Mouse (Mus musculus): ENCODE data around the gene Gad1. TPM values are rescaled to one million over a fixed set of nuclear protein-coding genes. Genes with fewer than 3 reads are reported as not detected.
"Not testable (repeated sequence)": the region's sequence is repeated elsewhere in the genome, so short reads cannot be mapped to it uniquely, and the experiment has no call there.

Gene Gad1
- 46.4 and 70.4 TPM in 2 replicates for polyA plus RNA-seq (2014; fragmentation: Nextera tagmentation; extraction: Ambion mirVana)

- Histone ChIP-seq H3K4me2 (ENCODE audit: low read length) (no peak within 1 kb of the TSS), H3K4me3 (ENCODE audit: low read depth, low read length) (no peak within 1 kb of the TSS), H3K36me3 (ENCODE audit: control insufficient read depth, insufficient read depth, low read length) (no peaks in the 10 kb centered on the region), H3K9me3 (replicated peaks; ENCODE audit: control insufficient read depth, low read length) (no peaks in the 10 kb centered on the region), H3K27me3 (replicated peaks; ENCODE audit: control insufficient read depth, insufficient read depth, low read length) (no peaks in the 10 kb centered on the region), H3K4me1 (ENCODE audit: control insufficient read depth, insufficient read depth, low read length) (no peaks in the 10 kb centered on the region), H3K27ac (ENCODE audit: low read depth, low read length) (no peak within 1 kb of the TSS), H3K9ac (ENCODE audit: low read length) (no peak within 1 kb of the TSS)
- ATAC-seq (no peak), DNase-seq (ENCODE audit: low spot score) (no peak)
- WGBS: 68% methylated on average over 4 of the region's 4 CpGs
Observed at GRCm38 (mm10) chr2:70552772-70553171, at the start of gene Gad1. Gene Gad1, plus strand, starts transcription at chr2:70553072.

GRCm38 (mm10) chr2:70503436-70503835 lies 49.4 kb upstream of the Gad1 start:
- Histone ChIP-seq H3K36me3 (ENCODE audit: control insufficient read depth, insufficient read depth, low read length) (no peaks in the 10 kb centered on the region), H3K9me3 (replicated peaks; ENCODE audit: control insufficient read depth, low read length) (no peaks in the 10 kb centered on the region), H3K27me3 (replicated peaks; ENCODE audit: control insufficient read depth, insufficient read depth, low read length) (no peaks in the 10 kb centered on the region), H3K4me2 (ENCODE audit: low read length) (no peak overlapping the region), H3K9ac (ENCODE audit: low read length) (no peak overlapping the region), H3K4me1 (ENCODE audit: control insufficient read depth, insufficient read depth, low read length) (peaks cover under 1% of the 10 kb centered on the region), H3K27ac (ENCODE audit: low read depth, low read length) (no peak overlapping the region), H3K4me3 (ENCODE audit: low read depth, low read length) (no peak overlapping the region)
- no peak for ATAC-seq
- no peak for DNase-seq (ENCODE audit: low spot score)
- 85% methylated on average over 10 of the region's 10 CpGs for WGBS

- Histone ChIP-seq H3K4me3 (ENCODE audit: low read depth, low read length) (no peak overlapping the region), H3K9ac (ENCODE audit: low read length) (no peak overlapping the region), H3K4me2 (ENCODE audit: low read length) (no peak overlapping the region), H3K36me3 (ENCODE audit: control insufficient read depth, insufficient read depth, low read length) (no peaks in the 10 kb centered on the region), H3K27me3 (replicated peaks; ENCODE audit: control insufficient read depth, insufficient read depth, low read length) (no peaks in the 10 kb centered on the region), H3K27ac (ENCODE audit: low read depth, low read length) (no peak overlapping the region), H3K4me1 (ENCODE audit: control insufficient read depth, insufficient read depth, low read length) (peaks cover 6% of the 10 kb centered on the region), H3K9me3 (replicated peaks; ENCODE audit: control insufficient read depth, low read length) (no peaks in the 10 kb centered on the region)
- 59% methylated on average over 1 of the region's 1 CpGs for WGBS
- DNase-seq (ENCODE audit: low spot score): no peak
- no peak for ATAC-seq
Observed at GRCm38 (mm10) chr2:70505229-70505628, 47.6 kb upstream of the Gad1 start.

GRCm38 (mm10) chr2:70505896-70506295 lies 47.0 kb upstream of the Gad1 start:
- ATAC-seq: no peak
- no peaks in the 10 kb centered on the region for H3K27me3 ChIP-seq (replicated peaks; ENCODE audit: control insufficient read depth, insufficient read depth, low read length)
- no peak overlapping the region for H3K27ac ChIP-seq (ENCODE audit: low read depth, low read length)
- H3K4me2 ChIP-seq (ENCODE audit: low read length): no peak overlapping the region
- H3K4me3 ChIP-seq (ENCODE audit: low read depth, low read length): no peak overlapping the region
- H3K9me3 ChIP-seq (replicated peaks; ENCODE audit: control insufficient read depth, low read length): no peaks in the 10 kb centered on the region
- no peak overlapping the region for H3K9ac ChIP-seq (ENCODE audit: low read length)
- peaks cover 6% of the 10 kb centered on the region for H3K4me1 ChIP-seq (ENCODE audit: control insufficient read depth, insufficient read depth, low read length)
- no peaks in the 10 kb centered on the region for H3K36me3 ChIP-seq (ENCODE audit: control insufficient read depth, insufficient read depth, low read length)
- 44% methylated on average over 4 of the region's 4 CpGs for WGBS
- DNase-seq (ENCODE audit: low spot score): no peak

- no peak for DNase-seq (ENCODE audit: low spot score)
- no peak overlapping the region for H3K9ac ChIP-seq (ENCODE audit: low read length)
- H3K27me3 ChIP-seq (replicated peaks; ENCODE audit: control insufficient read depth, insufficient read depth, low read length): no peaks in the 10 kb centered on the region
- H3K36me3 ChIP-seq (ENCODE audit: control insufficient read depth, insufficient read depth, low read length): no peaks in the 10 kb centered on the region
- no peak overlapping the region for H3K4me2 ChIP-seq (ENCODE audit: low read length)
- no peaks in the 10 kb centered on the region for H3K9me3 ChIP-seq (replicated peaks; ENCODE audit: control insufficient read depth, low read length)
- WGBS: 58% methylated on average over 2 of the region's 2 CpGs
- no peak overlapping the region for H3K4me3 ChIP-seq (ENCODE audit: low read depth, low read length)
- no peak overlapping the region for H3K27ac ChIP-seq (ENCODE audit: low read depth, low read length)
- ATAC-seq: no peak
- peaks cover 6% of the 10 kb centered on the region for H3K4me1 ChIP-seq (ENCODE audit: control insufficient read depth, insufficient read depth, low read length)
Observed at GRCm38 (mm10) chr2:70506372-70506771, 46.5 kb upstream of the Gad1 start.

GRCm38 (mm10) chr2:70508496-70508895 lies 44.4 kb upstream of the Gad1 start, which contains the start of gene Erich2:
Gene Erich2, plus strand, starts transcription at chr2:70508819.
- no peaks in the 10 kb centered on the region for H3K27me3 ChIP-seq (replicated peaks; ENCODE audit: control insufficient read depth, insufficient read depth, low read length)
- peaks cover 6% of the 10 kb centered on the region for H3K4me1 ChIP-seq (ENCODE audit: control insufficient read depth, insufficient read depth, low read length)
- peak; percentile 51 for DNase-seq (ENCODE audit: low spot score)
- peak within 1 kb of the TSS; percentile 95 for H3K4me2 ChIP-seq (ENCODE audit: low read length)
- no peaks in the 10 kb centered on the region for H3K9me3 ChIP-seq (replicated peaks; ENCODE audit: control insufficient read depth, low read length)
- H3K9ac ChIP-seq (ENCODE audit: low read length): peak within 1 kb of the TSS; percentile 52
- peak within 1 kb of the TSS; percentile 46 for H3K4me3 ChIP-seq (ENCODE audit: low read depth, low read length)
- 11% methylated on average over 10 of the region's 10 CpGs for WGBS
- ATAC-seq: peak; percentile 24; the same call in 1 of the 2 replicates
- no peaks in the 10 kb centered on the region for H3K36me3 ChIP-seq (ENCODE audit: control insufficient read depth, insufficient read depth, low read length)
- H3K27ac ChIP-seq (ENCODE audit: low read depth, low read length): 0 out of 2 replicates have a peak within 1 kb of the TSS, but pooled peaks have one; percentile 9

GRCm38 (mm10) chr2:70509021-70509632 lies 43.7 kb upstream of the Gad1 start:
- peak overlapping the region; percentile 95 for H3K4me2 ChIP-seq (ENCODE audit: low read length)
- H3K4me3 ChIP-seq (ENCODE audit: low read depth, low read length): peak overlapping the region; percentile 46
- 0 out of 2 replicates have a peak overlapping the region, but pooled peaks have one; percentile 9 for H3K27ac ChIP-seq (ENCODE audit: low read depth, low read length)
- no peaks in the 10 kb centered on the region for H3K36me3 ChIP-seq (ENCODE audit: control insufficient read depth, insufficient read depth, low read length)
- ATAC-seq (peak; percentile 97), DNase-seq (ENCODE audit: low spot score) (peak; percentile 84)
- WGBS: under 1% methylated on average over 56 of the region's 56 CpGs
- peak overlapping the region; percentile 52 for H3K9ac ChIP-seq (ENCODE audit: low read length)
- H3K9me3 ChIP-seq (replicated peaks; ENCODE audit: control insufficient read depth, low read length): no peaks in the 10 kb centered on the region
- H3K4me1 ChIP-seq (ENCODE audit: control insufficient read depth, insufficient read depth, low read length): peaks cover 6% of the 10 kb centered on the region
- no peaks in the 10 kb centered on the region for H3K27me3 ChIP-seq (replicated peaks; ENCODE audit: control insufficient read depth, insufficient read depth, low read length)

GRCm38 (mm10) chr2:70538283-70538682 lies 14.6 kb upstream of the Gad1 start:
- H3K9me3 ChIP-seq (replicated peaks; ENCODE audit: control insufficient read depth, low read length); H3K9ac ChIP-seq (ENCODE audit: low read length); H3K36me3 ChIP-seq (ENCODE audit: control insufficient read depth, insufficient read depth, low read length); H3K27me3 ChIP-seq (replicated peaks; ENCODE audit: control insufficient read depth, insufficient read depth, low read length); H3K4me2 ChIP-seq (ENCODE audit: low read length); H3K4me3 ChIP-seq (ENCODE audit: low read depth, low read length); ATAC-seq; H3K4me1 ChIP-seq (ENCODE audit: control insufficient read depth, insufficient read depth, low read length); H3K27ac ChIP-seq (ENCODE audit: low read depth, low read length): not testable (repeated sequence)
- DNase-seq (ENCODE audit: low spot score): peak; percentile 54
- 44% methylated on average over 7 of the region's 7 CpGs for WGBS

- Histone ChIP-seq H3K4me2 (ENCODE audit: low read length) (no peak overlapping the region), H3K9ac (ENCODE audit: low read length) (no peak overlapping the region), H3K36me3 (ENCODE audit: control insufficient read depth, insufficient read depth, low read length) (no peaks in the 10 kb centered on the region), H3K27me3 (replicated peaks; ENCODE audit: control insufficient read depth, insufficient read depth, low read length) (no peaks in the 10 kb centered on the region), H3K4me3 (ENCODE audit: low read depth, low read length) (no peak overlapping the region), H3K27ac (ENCODE audit: low read depth, low read length) (no peak overlapping the region), H3K4me1 (ENCODE audit: control insufficient read depth, insufficient read depth, low read length) (no peaks in the 10 kb centered on the region), H3K9me3 (replicated peaks; ENCODE audit: control insufficient read depth, low read length) (no peaks in the 10 kb centered on the region)
- DNase-seq (ENCODE audit: low spot score): no peak
- WGBS: 68% methylated on average over 6 of the region's 6 CpGs
- no peak for ATAC-seq
Observed at GRCm38 (mm10) chr2:70550671-70551070, 2.2 kb upstream of the Gad1 start.
